Mouse (Mus musculus) ovary, postnatal 36 days (tissue): ENCODE measurements around the gene Gm4763.
"Not testable (repeated sequence)": the region's sequence is repeated elsewhere in the genome, so short reads cannot be mapped to it uniquely, and the experiment has no call there.

Experiments
- DNase-seq: peaks from one replicate; pipeline ENCODE4 v3.0.0; 2022; ENCODE audit warnings: low spot score, mixed read lengths

Gene Gm4763

DNA sequence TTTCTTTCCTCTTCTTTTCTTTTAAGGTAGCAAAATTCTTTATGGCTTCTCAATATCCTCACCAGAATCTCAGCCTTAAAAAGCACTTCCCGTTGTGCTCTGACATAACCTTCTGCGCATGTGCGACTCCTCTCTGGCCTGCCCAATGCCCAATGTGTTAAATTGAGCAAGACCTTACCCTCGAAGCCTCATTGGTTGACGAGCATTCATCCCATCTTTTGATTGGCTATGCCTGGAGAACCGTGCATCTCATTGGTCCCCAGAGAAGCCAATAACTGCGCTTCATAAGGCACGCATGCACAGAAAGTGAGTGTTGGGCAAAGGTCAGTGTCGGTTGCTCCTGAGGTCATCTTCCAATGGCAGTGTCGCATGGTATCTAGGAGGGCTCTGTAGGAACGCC lies at the start of gene Gm4763:
Gm4763 (minus strand) TSS at position 101 of the 400 bp plus-strand sequence.
- not testable (repeated sequence) for DNase-seq

GRCm38 (mm10) chr7:24776145-24776544 lies 49.4 kb upstream of the Gm4763 start:
- no peak for DNase-seq

DNA sequence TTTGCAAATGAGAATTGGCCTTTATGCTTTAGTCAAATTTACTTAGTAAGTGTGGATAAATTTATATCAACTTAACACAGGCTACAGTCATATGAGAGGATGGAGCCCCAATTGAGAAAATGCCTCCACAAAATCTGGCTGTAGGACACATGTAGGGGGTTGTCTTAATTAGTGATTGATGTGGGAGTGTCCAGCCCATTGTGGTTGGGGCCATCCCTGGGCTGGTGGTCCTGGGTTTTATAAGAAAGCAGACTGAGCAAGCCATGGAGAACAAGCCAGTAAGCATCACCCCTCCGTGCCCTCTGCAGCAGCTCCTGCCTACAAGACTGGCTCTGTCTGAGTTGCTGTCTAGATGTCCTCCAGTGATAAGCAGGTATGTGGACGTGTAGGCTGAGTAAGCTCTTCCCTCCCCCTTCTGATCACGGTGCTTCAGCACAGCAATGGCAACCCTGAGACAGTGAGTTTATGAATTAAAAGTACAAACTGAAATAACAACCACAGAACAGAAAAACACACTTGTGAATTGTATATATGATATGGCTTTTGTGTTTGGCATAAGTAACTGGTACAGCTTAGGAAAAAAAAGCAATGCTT lies 47.3 kb upstream of the Gm4763 start:
- DNase-seq = no peak

DNA sequence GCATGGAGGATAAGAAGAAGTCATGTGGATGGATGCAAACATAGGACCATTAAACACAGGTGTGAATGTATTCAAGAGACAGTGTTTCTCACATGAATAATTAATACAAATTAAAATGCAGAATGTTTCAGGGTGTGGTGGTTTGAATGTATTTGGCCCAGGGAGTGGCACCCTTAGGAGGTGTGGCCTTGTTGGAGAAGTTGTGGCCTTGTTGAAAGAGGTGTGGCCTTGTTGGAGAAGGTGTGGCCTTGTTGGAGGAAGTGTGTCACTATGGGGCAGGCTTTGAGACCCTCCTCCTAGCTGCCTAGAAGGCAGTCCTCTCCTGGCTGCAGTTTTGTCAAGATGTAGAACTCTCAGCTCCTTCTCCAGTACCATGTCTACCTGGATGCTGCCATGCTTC lies 44.7 kb upstream of the Gm4763 start:
- no peak for DNase-seq

DNA sequence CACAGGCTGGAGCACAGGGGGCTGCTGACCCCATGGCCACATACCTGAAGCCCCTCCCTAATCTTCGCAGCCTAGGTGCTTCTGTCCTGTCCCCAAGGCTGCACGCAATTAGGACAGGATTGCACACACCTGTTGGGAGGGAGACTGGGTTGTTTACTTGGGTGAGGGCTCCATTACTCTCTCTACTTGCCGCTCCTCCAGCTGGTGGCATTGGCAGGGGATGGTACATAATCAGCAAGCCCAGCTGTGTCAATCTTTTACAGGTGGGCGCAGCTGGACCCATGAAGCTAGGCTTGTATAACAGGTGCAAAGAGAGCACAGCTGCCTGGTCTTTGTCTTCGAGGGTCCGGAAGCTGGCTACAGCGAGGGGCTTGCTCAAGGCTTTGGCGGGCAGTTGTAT lies 35.9 kb upstream of the Gm4763 start:
- DNase-seq = no peak

DNA sequence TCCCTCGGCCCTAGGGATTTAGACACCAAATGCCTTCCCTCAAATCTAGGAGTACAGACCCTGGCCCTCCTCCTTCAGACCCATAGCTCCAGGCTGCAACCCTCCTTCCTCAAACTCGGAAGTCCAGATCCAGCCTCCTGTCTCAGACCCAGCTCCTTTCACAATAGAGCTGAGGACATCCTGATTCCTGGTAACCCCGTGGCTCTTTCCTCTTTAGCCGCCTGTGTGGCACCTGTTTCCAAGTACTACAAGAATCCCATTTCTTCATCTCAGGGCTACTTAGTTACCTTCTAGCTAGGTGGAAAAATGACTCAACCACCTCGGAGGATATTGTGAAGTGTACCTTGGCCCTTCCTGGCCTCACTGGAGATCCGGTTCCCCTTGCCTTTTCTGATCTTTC lies 34.5 kb upstream of the Gm4763 start:
- DNase-seq = no peak

GRCm38 (mm10) chr7:24760211-24760610 lies 33.5 kb upstream of the Gm4763 start, which contains the start of gene Cd177:
Cd177 (minus strand) TSS chr7:24760311.
- DNase-seq = no peak

GRCm38 (mm10) chr7:24758520-24758919 lies 31.8 kb upstream of the Gm4763 start:
- DNase-seq = no peak

DNA sequence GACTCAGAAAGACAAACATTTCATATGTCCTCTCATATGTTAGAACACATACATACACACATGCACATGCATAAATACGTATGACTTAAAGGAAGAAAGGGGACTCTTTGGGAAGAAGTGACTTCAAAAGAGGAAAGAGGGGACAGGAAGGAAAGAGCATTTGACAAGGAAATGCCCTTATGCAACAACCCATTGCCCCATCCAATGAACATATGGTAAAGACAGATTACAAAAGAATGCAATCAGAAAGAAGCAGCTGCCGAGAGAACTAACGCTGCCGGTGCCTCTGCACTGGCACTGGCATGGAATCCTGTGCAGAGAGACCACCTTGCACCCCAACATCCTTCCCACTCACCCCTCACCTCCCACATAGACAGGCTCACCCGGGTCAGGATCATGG lies 26.8 kb upstream of the Gm4763 start:
- DNase-seq = no peak

- no peak for DNase-seq
These were observed 24.9 kb upstream of the Gm4763 start for GRCm38 (mm10) chr7:24751610-24752009.

- no peak for DNase-seq
These were observed 24.0 kb upstream of the Gm4763 start for GRCm38 (mm10) chr7:24750695-24751094.

GRCm38 (mm10) chr7:24735970-24736670 lies 9.4 kb upstream of the Gm4763 start:
- peak; percentile 14 for DNase-seq

DNA sequence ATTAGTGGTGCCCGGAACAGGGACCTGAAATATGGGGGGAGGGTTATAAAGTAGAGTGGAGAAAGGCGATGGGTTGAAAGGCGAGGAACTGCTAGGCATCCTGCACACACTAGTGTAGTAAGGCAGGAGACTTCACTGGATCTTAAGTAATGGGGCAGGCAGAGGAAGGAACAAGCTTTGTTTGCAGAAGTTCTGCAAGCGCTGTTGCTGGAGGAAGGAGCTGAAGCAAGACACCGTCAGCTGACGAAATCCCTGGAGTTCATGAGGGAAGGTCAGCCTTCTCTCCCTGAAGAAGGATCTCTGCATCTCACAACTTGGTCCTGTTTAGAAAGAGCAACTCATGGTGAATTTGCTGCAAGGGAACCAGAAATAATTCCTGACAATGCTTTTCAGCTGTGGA lies 11.7 kb downstream of the Gm4763 start:
- DNase-seq = no peak

- DNase-seq = no peak
These were observed 17.8 kb downstream of the Gm4763 start, which contains the start of gene BC049730 for GRCm38 (mm10) chr7:24708832-24709292. BC049730 (plus strand) TSS chr7:24709242.

GRCm38 (mm10) chr7:24702841-24703240 lies 23.9 kb downstream of the Gm4763 start:
- DNase-seq = not testable (repeated sequence)

DNA sequence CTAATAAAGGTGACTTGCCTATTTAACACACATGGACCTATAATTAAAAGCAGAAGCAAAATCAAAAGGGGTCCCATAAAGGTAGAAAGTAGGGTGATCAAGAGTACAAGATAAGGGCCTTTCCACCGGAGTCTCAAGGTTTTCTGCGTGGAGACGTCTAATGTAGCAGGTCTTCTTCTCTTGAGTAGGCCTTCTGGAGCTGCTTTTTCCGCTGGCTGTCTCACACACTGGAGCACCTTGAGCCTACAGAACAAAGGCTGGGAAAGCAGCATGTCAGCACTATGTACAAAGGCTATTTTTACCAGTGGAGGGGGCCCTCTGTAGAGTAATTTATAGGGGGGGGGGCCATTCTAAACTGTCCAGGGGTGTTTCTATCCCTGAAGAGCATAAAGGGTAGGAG lies 28.8 kb downstream of the Gm4763 start:
- not testable (repeated sequence) for DNase-seq

GRCm38 (mm10) chr7:24692693-24693092 lies 34.0 kb downstream of the Gm4763 start:
- not testable (repeated sequence) for DNase-seq

DNA sequence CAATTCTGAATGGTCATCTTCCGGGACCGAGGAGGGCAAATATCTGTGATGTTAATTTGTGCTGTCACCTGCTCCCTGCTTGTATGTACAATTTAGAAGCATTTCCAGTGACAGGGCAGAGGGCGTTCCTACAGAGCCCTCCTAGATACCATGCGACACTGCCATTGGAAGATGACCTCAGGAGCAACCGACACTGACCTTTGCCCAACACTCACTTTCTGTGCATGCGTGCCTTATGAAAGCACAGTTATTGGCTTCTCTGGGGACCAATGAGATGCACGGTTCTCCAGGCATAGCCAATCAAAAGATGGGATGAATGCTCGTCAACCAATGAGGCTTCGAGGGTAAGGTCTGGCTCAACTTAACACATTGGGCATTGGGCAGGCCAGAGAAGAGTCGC lies 39.2 kb downstream of the Gm4763 start:
- not testable (repeated sequence) for DNase-seq

GRCm38 (mm10) chr7:24684121-24684520 lies 42.6 kb downstream of the Gm4763 start:
- DNase-seq = not testable (repeated sequence)

- DNase-seq = no peak
These were observed 50.1 kb downstream of the Gm4763 start, which contains the start of gene Tex101 for GRCm38 (mm10) chr7:24676575-24676974. Tex101 (minus strand) TSS chr7:24676675.

GRCm38 (mm10) chr7:24671944-24672439 lies 54.7 kb downstream of the Gm4763 start:
- DNase-seq = no peak
